Mouse (Mus musculus): ENCODE measurements around the gene Zdhhc19.
"Not testable (repeated sequence)": the region's sequence is repeated elsewhere in the genome, so short reads cannot be mapped to it uniquely, and the experiment has no call there.

Gene Zdhhc19

DNA sequence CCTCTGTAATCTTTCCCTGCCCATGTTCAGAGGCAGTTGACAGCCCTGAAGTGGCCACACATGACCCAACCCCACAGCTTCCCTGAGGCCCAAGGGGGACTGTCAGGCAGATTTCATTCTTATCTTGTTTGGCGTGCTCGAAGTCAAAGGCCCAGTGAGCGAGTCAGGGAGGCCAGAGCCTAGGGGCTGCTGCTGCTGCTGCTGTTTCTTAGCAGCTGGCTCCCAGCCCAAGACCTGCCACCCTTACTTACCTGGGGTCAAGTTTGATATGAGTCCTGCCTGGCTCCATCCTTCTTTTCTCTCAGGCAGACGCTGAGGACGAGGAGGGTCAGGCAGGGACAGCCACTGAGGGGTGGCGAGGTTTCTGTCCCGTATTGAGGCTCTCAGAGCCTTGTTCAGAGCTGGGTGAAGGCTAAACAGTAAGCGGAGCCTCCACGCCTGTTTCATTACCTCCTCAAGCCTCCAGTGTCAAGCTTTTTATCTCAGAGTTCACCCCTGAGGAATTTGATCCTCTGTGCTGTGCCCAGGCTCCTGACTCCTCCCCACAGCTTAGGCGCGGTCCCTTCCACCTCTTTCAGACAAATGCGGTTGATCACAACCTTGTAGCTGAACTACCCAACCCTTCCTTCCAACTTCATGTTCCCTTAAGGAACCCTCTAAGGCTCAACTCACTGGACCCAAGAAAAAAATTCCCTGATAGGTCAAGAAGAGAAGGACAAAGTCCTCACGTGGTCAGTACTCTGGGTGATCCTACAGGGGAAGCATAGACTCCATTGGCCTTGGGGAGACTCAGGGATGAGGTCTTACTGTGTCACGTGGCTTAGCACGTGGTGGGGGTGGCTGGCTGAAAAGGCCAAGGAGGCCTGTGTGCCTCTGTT, 8.6 kb upstream of the Zdhhc19 start, which contains the start of gene Slc51a:
Slc51a (minus strand) TSS at position 646 of the 878 bp plus-strand sequence.
- peak in 1 of 2 experiments; percentile 44 for DNase-seq (ENCODE audit: low spot score in 2 of 2)

- DNase-seq (ENCODE audit: low spot score in 2 of 2): no peak
These were observed 7.1 kb upstream of the Zdhhc19 start for GRCm38 (mm10) chr16:32488939-32489338.

DNA sequence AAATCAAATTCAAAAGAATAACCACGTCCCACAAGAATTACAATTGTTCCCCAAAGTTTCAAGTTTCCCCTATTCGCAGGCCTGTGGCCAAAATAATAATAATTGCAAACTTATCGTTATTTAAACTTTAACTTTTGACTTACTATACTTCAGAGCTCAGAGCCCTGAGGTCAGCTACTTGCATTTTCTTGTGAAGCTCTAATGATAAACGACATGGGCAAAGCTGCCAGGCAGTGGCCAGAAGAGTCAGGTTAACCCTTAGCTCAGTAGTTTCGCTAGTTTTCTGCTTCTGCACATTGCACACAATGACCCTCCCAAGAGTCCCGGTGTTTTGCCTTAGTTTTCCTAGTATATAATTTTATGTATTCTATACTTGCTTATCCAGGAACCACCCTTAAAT, 1.7 kb upstream of the Zdhhc19 start:
- DNase-seq (ENCODE audit: low spot score in 2 of 2): not testable (repeated sequence)

DNA sequence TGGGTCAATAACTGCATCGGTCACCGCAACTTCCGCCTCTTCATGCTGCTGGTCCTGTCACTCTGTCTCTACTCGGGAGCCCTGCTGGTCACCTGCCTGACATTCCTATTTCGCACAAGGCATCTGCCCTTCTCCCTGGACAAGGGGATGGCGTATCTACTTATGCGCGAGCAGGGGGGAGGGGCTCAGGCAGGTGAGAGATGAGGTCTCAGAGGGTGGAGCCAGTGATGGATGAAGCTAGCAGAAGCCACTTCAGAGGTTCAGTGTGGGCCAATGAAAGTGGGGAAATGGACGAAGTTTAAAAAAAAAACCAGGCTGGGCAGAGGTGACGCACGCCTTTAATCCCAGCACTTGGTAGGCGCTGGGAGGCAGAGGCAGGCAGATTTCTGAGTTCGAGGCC, 2.9 kb downstream of the Zdhhc19 start:
- DNase-seq (ENCODE audit: low spot score in 2 of 2): no peak

GRCm38 (mm10) chr16:32499430-32500037, 3.5 kb downstream of the Zdhhc19 start:
- DNase-seq (ENCODE audit: low spot score in 2 of 2): peak; percentile 85 to 93

GRCm38 (mm10) chr16:32501459-32501858, 5.4 kb downstream of the Zdhhc19 start:
- no peak for DNase-seq (ENCODE audit: low spot score in 2 of 2)

DNA sequence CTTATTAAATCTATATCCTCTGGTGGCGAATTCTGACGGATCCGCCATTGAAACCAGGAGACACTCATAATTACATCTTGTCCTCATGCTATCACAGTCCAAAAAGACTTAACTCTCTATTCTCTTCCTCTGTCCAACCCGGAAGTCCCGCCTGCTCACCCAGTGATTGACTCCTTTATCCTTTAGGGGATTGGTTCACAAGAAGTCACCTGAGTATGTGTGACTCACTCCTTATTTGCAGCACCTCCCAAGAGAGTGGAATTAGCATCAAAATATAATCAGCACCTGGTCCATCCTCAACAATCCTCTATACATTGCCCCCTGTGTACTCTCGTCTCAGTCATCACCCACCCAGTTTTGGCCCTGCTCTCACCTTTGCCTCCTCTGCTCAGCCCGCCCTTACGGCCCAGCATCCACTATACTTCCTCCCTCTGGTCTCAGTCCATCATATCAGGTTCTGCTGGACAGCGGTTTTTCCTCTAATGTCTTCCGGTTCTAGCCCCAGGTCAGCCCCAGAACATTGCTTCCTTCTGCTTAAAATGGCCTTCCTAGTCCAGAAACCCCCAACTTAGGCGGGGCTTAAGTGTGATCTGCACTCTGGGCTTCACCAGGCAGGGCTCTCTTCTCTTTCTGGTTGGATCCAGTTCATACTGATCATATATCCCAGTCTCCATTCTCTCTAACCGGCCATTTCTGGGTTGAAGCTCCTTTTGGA, 6.7 kb downstream of the Zdhhc19 start:
- DNase-seq (ENCODE audit: low spot score in 2 of 2): no peak

- DNase-seq (ENCODE audit: low spot score in 2 of 2): no peak
These were observed 7.6 kb downstream of the Zdhhc19 start for GRCm38 (mm10) chr16:32503633-32504032.

- DNase-seq (ENCODE audit: low spot score in 2 of 2): no peak
These were observed 10.2 kb downstream of the Zdhhc19 start for GRCm38 (mm10) chr16:32506298-32506697.

DNA sequence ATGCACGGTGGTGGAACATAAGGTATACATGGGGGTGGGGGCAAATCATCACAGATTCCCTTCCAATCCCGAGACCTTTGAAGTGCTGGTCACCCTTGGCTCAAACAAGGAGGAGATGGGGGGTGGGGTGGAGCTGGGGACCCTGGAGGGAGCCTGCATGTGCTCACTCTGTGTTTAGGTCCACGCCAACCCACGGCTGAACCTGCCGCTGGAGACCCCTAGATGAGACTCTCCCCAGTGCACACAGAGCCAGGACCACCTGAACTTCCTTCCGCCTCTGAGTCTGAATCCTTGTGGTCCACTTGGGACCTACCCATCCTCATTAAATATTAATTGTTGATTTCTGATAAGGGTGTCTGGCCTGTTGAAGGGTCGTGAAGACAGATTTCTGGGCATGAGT, 10.8 kb downstream of the Zdhhc19 start:
- DNase-seq (ENCODE audit: low spot score in 2 of 2): no peak

GRCm38 (mm10) chr16:32507407-32507806, 11.3 kb downstream of the Zdhhc19 start:
- peak; percentile 94 to 95 for DNase-seq (ENCODE audit: low spot score in 2 of 2)

- no peak for DNase-seq (ENCODE audit: low spot score in 2 of 2)
These were observed 12.0 kb downstream of the Zdhhc19 start for GRCm38 (mm10) chr16:32508035-32508434.

DNA sequence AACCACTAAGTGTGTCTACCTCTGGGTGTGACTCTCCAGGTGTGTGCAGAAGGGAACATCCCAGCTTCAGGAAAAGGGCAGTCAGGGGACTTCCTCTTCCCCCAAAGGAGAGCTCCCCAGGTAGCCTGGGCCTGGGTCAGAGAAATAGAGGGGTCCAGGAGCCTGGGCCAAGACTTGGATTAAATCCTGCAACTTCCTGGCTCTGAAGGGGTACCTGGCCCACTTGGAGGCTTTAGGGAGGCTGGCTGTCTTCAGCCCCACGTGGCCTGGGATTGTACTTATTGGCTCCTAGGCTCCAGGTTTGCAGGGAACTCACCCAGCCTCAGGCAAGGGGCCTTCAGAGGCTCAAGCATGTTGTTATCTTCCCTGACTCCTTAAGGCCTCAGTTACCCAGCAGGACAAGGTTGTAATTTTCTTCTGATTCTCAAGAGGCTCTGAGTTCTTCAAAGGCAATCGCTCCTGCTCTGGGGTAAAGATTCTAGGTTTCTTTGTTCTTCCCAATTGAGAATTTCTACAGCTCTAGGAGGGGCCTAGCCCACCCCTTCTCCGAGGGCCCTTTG, 12.5 kb downstream of the Zdhhc19 start:
- DNase-seq (ENCODE audit: low spot score in 2 of 2): peak; percentile 51 to 56

- DNase-seq (ENCODE audit: low spot score in 2 of 2): peak; percentile 85 to 91
These were observed 13.2 kb downstream of the Zdhhc19 start for GRCm38 (mm10) chr16:32509066-32509942.

DNA sequence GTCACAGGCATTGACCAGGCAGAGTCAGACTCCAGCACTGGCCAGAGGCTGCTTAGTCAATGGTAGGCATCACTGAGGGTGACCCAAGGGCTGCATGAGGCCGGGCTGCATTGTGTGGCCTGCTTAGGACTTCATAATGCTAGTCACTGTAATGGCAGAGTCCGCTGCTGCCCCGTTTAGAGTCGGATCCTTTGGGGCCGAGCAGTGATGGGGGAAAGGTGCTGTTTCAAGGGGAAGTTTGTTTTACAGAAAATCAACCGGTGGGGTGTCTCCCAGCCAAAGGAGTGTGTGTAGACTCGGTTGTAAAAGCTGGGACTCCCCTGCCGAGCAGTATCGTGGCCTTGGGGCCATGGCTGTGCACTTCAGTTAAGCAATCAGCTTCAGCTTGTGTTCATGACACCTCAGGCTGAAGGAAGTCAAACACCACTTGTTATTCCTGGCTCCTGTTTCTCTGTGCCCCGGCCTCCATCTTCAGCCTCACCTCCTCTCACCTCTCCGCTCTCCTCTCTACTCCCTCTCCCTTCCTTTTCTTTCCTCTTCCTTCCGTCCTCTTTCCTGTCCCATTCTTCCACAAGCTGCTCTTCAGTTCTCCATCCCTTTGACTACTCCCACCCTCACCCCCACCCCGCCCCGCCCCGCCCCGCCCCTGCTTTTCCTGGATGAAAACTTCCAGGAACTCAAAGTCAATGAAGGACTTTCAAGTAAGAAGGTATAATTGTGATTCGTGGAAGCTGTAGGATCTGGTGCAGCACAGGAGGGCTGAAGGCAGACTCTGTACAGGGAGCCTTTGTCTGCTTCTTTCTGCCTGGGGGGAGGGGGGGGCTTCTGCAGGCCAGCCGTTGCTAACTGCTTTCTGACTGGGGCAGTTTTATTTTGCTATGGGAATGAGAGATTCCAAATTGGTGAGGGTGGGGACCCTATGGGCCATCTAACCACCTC, 14.6 kb downstream of the Zdhhc19 start:
- peak; percentile 49 to 68 for DNase-seq (ENCODE audit: low spot score in 2 of 2)

DNA sequence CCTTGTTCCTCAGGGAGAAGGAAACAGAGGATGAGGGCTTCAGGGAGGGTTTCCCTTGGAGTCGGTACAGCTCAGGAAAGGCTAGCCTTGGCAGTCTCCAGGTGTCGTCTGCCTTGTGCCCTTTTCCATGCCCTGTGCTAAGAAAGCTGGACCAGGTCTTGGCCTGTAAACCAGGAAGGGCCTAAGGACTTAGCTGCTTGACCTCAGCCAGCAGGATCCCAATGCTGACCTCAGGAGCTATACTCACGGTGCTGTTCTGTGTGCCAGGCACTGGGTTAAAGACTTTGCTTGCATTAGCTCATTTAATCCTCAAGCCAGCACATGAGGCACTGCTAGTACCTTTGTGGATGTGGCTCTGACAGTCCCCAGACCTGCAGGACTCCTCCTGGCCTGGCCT, 15.3 kb downstream of the Zdhhc19 start:
- DNase-seq (ENCODE audit: low spot score in 2 of 2): peak in 1 of 2 experiments; percentile 51

- DNase-seq (ENCODE audit: low spot score in 2 of 2): peak in 1 of 2 experiments; percentile 48
These were observed 15.9 kb downstream of the Zdhhc19 start for GRCm38 (mm10) chr16:32511827-32512490.

- DNase-seq (ENCODE audit: low spot score in 2 of 2): peak; percentile 29 to 33
These were observed 16.9 kb downstream of the Zdhhc19 start for GRCm38 (mm10) chr16:32512921-32513320.

- DNase-seq (ENCODE audit: low spot score in 2 of 2): no peak
These were observed 17.3 kb downstream of the Zdhhc19 start for GRCm38 (mm10) chr16:32513401-32513800.

All from spleen, postnatal 10 days (tissue).